Mouse (Mus musculus) mouse embryonic stem cell (cell line): Measurements from ENCODE around the gene Rab9.
"Not testable (repeated sequence)": the region's sequence is repeated elsewhere in the genome, so short reads cannot be mapped to it uniquely, and the experiment has no call there.

ENCODE experiments used
- in situ Hi-C, 2 experiments: fragments of 300-500 bp; cut with MboI; formaldehyde crosslinking; loops; 1 replicate in 1 of 2; 3 replicates in 1 of 2; pipeline ENCODE4 v1.14.3; 2019 to 2020; ENCODE audit warnings: low sequenced_read_pairs in 2 of 2, low pct_unique_long_range_greater_than_20kb in 1 of 2, mixed read lengths in 1 of 2; ENCODE audit not compliant: unreplicated experiment in 1 of 2

Gene Rab9

DNA sequence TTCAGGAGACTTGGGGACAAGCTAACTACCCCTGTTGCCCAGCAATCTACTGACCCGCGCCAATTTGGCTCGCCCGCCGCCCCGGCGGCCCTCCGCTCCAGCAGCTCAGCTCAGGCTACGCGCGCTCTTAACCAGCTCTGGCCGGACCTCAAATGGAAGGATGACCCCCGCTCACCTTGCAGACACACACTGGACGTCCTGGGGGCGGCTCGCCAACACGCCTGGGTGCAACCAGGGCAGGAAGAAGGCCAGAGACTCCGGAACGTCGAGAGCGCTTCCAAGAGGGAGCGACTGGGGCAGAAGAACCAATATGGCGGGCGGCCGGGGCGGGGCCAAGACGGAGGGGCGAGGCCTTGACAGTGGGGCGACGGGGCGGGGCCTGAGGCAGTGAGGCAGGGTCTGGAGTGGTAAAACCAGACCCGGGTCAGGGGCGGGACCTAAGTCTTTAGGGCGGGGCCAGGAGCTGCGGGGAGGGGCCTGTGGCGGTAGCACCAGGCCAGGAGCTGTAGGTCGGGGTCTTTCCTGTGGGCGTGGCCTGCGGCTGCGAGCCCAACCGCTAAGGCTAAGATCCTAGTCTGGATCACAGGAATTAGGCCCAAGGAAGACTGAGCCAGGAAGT lies at the start of gene Rab9:
Rab9 (minus strand) TSS at position 503 of the 619 bp plus-strand sequence.
- in situ Hi-C loops: no loop called here

DNA sequence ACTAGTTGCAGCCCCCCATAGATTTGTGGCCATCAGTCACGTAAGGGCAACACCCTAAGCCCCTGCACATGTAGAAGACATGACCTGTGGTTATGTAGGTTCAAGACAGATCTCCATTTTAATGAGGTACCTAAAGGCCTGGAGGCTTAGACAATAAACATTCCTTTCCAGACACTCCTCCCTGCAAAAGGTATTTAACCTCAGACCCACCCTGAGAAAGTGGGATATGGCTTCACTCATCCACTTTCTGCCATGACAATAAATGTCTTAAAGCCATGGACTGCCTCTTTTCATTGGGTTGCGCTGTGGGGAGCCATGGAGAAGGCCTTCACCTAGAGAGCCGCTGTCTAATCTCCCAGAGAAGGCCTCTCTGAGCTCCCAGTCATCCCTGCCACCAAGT lies 48.5 kb upstream of the Rab9 start:
- in situ Hi-C loops: loop anchor here in 1 of 2 experiments (25.0 kb wide), 2 partner anchors 534 to 709 kb away; no protein-coding TSS in a partner anchor

DNA sequence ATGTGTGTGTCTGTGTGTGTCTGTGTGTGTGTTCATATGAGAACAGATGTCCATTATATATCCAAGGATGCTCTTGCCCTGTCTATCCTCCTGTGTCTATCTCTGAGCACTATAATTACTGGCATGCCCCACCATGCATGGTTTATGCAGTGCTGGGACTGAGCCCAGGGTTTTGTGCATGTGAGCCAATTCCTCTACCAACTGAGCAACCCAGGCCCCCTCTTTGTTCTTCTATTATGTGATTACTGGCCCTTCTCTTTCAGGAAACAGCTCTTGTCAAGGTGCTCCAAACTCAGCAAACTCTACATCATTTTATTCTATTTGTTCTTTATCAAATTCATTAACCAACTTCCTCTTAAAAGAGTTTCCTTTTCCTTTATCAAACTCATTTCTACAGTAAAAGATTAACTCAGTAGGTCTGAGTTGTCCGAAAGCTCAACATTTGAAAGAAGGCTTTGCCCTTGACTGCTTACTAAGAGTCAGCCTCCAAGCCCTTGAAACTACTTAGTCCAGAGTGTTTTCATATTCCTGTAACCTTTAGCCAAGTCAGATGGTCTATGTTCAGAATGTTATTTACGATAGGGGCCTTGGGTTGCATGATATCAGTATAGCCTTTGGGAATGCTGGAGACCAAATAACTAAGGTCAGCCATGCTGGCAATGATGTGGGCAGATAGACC lies 46.1 kb upstream of the Rab9 start:
- in situ Hi-C loops: loop anchor here in 1 of 2 experiments (25.0 kb wide), 2 partner anchors 537 to 712 kb away; no protein-coding TSS in a partner anchor

DNA sequence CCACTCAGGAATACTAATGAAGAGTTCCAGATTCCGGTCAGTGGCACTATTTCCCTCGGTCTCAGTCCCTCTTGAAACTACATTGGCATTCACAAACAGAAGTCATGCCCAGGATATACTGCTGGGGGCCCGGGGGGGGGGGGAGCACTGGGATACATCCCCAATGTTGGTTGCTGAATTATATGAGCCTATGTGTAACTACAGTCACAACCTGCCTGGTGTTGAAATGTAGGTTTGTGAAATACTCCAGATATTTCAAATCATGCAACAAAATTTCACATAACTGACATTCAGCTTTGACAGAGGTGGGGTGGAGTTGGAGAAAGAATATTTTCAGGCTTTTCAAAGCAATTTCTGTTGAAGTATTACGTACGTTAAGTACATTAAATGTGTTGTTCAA lies 41.1 kb upstream of the Rab9 start:
- in situ Hi-C loops: no loop called here

DNA sequence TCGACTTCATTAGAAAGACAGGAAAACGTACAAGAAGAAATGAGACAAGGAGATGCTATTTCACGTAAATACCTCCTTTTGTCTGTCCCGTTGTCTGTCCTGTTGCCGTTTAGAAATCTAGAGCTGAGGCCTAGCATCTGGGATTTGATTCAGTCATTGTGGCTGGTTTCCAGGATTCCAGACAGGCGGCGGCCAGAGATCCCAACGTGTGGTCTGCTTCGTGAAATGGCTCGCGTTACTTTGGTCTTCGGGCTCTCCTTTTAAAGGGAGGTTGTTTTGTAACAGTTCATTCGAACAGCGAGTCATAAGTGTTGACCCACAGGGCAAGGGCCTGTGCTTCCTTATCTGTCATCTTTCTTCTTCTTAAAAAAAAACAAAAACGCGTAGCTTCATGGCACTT lies 38.7 kb upstream of the Rab9 start, which contains the start of gene Tceanc:
Tceanc (minus strand) TSS at position 223 of the 400 bp plus-strand sequence.
- in situ Hi-C loops: no loop called here

DNA sequence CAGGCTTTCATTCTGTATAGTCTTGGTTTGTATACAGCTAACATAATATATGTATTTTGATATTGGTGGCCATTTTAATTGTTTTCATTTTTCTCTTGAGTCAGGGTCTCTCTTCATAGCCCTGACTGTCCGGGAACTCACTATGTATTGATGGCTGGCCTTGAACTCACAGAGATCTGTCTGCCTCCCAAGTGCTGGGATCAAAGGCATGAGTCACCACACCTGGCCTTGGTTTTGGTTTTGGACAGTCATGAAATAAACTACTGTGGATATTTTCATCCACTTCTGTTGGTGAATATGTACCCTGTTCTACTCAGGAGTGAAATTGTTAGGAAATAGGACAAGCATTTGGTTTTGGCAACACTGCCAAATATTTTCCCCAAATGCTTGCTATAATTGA lies 37.0 kb upstream of the Rab9 start:
- in situ Hi-C loops: no loop called here

DNA sequence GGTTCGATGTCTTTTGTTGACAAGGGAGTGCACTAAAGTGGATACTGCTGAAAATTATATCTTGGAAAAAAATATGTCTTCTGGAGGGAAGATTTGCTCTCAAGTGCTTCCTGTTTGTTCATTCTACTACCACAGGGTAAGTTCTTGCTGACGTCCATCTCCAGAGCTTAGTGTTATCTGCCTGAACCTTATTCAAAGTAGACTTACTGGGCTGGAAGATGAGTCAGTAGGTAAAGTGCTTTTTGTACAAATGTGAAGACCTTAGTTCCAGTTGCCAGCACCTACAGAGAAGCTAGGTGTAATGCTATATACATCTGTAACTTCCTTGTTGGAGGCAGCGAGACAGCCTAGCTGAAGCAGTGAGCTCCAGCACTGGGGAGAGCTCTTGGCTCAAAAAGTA lies 36.3 kb upstream of the Rab9 start:
- in situ Hi-C loops: no loop called here

DNA sequence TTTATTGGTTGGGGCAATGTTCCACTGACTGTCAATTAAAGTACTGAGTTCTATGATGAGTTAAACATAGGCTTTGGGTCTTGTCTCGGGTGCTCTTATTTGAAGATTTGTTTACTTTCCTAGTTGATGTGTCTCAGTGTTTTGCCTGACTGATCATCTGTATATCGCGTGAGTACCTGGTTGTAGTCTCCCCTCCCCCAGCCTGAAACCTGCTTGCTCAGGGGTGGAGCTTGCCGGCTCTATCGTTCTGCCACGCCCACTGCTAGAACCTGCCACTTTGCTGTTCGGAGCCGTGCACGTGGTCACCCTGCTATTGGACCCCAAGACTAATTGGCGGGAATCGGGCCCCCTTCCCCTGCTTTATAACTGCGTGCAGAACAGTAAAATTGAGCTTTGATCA lies 34.4 kb upstream of the Rab9 start:
- in situ Hi-C loops: not testable (repeated sequence)

DNA sequence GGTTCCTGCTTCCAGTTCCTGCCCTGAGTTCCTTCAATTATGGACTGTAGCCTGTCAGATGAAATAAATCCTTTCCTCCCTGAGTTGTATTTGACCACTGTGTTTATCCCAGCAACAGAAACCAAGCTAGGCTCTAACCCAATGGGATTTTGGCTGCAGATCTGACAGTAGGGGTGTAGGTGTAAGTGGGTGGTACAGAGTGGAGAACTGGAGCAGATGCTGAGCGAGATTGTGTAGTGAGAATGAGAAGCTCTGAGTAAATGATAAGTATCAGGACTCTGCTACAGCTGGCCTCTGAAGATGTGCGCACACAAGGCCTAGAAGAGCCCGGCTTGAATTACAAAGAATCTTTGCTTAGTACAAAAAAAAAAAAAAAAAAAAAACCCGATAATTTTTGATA lies 32.4 kb upstream of the Rab9 start:
- in situ Hi-C loops: no loop called here

DNA sequence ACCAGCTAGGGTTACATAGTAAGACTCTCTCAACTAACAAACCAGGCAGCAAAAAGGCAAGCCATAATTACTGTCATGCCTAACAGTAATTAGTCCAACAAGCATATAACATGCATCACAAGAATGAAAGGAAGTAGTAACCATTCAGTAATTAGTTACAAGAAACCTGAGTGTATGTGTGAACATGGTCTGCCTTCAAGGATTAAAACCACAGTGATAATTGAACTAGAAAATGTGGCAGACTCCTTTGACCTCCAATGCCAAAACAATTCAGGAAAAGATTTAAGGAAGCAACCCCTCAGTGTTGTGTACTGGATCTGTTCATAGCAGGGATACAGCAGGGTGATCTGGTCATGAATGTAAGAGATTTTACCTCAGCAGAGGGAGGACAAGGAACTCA lies 31.4 kb upstream of the Rab9 start:
- in situ Hi-C loops: no loop called here

DNA sequence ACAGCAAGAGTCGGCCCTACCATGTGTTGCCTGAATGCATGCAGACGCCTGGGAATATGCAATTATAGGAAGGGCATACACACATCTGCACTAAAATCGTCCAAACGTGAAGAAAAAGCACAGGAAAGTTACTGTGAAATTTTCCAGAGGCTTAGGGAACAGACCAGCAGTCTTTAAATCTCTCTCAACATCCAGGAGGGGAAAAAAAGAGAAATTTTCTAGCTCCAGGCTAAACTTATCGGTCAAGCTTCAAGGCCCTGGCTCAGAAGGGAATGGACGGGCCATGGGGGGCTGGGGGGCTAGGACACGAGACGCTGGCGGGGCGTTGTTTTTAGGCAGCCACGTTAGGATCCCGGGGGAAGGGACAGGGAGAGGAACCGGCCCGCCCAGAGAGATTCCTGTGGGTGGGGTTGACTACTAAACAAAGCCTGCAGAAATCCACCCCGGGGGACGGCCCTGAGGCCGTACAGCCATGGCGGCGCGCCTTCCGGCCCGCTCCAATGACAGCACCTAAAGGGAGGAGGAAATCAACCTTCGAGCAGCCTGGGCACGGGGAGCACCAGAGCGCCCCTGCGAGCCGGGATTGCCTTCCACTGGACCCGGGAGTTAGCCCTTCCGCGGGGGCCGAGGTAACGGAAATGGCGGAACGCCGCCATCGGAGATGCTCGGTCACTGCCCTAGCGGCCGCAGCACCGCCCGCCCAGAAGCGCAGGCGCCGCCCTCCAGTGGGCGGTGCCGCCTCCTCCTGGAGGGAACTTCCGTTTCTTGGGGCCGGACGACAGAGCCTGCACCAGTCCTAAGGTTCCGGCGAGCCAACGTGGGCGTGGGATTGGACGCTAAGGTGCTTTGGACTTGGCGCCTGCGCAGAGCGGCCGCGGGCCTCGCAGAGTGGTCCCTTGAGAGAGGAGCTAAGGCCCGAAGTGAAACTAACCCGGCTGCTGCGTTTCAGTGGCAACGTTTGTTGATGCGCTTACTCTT lies 30.4 kb upstream of the Rab9 start:
- in situ Hi-C loops: no loop called here

DNA sequence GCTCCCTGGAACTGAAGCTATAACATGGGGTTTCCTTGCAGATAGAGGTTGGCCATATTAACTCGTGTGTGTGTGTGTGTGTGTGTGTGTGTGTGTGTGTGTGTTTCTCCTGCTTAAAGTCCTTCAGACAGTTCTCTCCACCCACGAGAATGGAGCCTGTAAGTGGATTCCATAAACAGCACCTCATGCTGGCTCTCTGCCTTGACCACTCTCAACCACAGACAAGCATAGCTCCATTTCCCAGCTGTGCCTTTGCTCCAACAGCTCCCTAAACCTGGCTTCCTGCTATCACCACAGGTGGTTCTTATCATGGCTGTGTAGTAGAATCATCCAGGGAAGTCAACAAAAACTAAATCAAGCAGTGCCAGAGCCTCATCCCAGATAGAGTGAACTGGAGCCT lies 24.8 kb upstream of the Rab9 start:
- in situ Hi-C loops: no loop called here

DNA sequence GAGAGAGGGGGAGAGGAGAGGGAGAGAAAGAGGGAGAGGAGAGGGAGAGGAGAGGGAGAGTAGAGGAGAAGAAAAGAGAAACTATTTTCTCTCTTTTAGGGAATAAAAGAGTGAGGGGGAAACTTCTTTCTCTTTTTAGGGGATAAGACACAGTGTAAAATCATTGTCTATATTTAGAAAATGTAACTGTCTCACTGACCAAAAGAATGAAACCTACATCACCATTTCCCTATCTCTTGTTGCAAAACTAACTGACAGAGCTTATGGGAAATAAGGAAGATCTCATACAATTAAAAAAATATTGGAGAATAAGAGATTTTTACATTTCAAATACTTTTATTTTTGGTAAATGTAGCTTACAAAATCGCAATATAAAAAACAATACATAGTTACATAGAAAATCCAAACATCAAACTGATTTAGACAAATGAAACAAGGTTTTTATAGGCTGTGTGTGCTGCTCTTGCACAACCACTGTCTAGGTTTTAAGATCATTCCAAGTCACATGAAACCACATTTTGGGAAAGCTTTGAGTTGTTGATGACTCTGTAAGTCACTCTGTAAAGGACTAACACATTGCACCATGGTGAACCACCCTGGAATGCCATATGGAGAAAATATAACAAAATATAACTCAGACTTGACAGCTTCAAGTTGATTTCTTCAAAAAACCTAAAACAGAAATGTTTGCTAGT lies 20.0 kb upstream of the Rab9 start:
- in situ Hi-C loops: no loop called here

DNA sequence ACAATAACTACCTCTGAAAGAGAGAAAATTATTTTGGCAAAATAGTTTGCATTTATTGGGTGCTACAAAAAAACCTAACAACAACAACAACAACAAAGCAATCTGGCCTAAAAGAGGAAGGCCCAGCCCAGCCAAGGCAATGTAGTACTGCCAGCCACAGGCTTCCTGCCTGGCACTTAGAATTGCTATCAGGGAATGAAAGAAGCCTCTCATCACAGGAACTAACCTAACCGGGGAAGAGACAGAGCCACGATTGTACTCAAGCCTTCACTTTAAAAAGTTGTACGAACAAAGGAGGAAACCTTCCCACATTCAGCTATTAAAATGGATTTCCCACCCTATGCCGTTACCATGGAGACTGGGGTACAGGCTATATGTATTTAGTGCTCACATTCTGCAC lies 18.1 kb upstream of the Rab9 start:
- in situ Hi-C loops: no loop called here

DNA sequence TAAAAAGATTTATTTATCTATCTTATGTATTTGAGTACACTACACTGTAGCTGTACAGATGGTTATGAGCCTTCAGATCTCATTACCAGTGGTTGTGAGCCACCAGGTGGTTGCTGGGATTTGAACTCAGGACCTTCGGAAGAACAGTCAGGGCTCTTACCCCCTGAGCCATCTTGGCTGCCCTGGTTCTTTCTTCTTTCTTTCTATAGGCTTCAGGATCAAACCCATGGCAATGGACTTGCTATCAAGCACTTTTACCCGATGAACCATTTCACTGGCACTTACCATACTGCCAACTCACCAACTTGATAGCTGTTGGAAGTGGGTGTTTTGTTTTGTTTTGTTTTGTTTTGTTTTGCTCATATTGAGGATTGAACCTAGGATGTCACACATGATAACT lies 15.4 kb upstream of the Rab9 start:
- in situ Hi-C loops: no loop called here

DNA sequence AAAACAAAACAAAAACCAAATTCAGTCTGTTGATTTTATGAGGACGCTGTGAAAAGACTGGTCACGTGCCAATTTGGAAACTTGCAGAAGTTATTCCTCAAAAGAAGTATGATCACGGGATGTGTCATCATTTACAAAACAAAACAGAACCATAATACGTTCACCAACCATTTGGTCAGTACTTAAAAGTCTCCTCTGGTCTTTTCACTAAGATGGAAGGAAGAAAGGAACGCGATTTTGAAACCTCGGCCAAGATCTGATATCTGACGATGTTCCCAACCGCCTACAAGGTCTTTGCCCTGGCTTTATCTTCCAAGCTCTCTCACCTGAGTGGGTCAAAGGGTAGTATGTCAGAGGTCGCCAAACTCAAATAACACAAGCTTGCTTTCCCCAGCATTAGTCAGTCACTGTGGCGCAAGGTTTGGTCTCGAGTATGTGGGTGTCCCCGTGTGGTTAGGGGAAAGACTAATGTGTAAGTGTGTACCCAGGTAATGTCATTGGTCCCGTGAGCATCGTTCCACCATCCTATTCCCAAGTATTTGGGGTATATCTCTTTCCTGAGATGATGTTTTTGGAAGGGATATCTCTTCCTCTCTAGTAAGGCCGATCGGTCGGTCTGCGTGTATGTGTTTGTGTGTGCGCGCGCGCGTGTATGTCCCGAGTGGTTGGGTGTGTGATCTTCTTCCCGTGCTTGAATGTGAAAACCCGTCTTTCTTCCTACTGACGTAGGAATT lies 869 bp downstream of the Rab9 start:
- in situ Hi-C loops: no loop called here

DNA sequence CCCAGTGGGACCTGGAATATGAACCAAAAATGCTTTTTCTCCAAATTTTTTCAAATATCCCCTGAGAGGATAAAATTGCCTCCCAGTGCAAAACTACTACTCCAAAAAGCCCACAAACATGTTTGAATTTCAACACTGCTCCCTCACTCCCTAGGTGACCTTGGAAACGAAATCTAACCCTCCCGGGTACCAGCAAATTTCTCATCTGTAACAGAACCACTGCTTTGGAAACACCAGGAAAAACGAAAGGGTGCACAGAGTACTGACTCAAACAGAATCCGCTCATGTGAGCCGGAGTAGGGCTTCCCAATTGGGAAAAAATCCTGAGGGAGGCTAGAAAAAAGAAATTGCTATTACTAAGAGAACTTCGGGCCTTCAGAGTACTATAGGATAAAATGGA lies 2.3 kb downstream of the Rab9 start:
- in situ Hi-C loops: no loop called here

DNA sequence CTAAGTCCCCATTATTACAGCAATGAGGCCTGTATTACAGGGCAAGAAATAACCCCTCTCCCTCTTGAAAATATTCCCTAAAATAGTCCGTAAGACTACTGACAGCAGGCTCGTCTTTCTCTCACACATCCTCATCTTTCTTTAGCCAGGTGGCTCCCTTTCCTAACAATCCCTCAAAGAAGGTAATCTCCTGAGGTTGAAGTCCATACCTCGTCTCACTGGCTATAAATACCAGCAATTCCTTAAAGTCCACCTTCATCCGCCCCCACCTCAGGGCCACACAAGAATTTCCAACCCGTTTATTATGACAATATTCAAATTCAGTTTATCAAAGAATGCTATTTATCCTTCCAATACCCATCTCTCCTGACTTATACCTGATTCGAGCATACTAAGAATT lies 7.1 kb downstream of the Rab9 start:
- in situ Hi-C loops: no loop called here
